Mouse (Mus musculus) B cell, adult 2 months (primary cell): ENCODE data around the gene Tgfbr1.
"Not testable (repeated sequence)": the region's sequence is repeated elsewhere in the genome, so short reads cannot be mapped to it uniquely, and the experiment has no call there.

Source experiments
- DNase-seq, 2 experiments: peaks; one replicate each; pipeline ENCODE4 v3.0.0; 2022

Tgfbr1 gene

GRCm38 (mm10) chr4:47351386-47352049 is 1.5 kb upstream of the Tgfbr1 start:
- peak; percentile 63 to 71 for DNase-seq

- peak; percentile 42 to 45 for DNase-seq
Measured at GRCm38 (mm10) chr4:47352061-47352661, 861 bp upstream of the Tgfbr1 start.

- peak in 1 of 2 experiments; percentile 53 for DNase-seq
Measured at GRCm38 (mm10) chr4:47353416-47354111, 542 bp downstream of the Tgfbr1 start.

- no peak for DNase-seq
Measured at GRCm38 (mm10) chr4:47354304-47354703, 1.3 kb downstream of the Tgfbr1 start.

- DNase-seq, result no peak
Measured at GRCm38 (mm10) chr4:47362662-47363061, 9.6 kb downstream of the Tgfbr1 start.

GRCm38 (mm10) chr4:47363134-47363533 is 10.1 kb downstream of the Tgfbr1 start:
- DNase-seq, result no peak

- DNase-seq, result no peak
Measured at GRCm38 (mm10) chr4:47368717-47369116, 15.7 kb downstream of the Tgfbr1 start.

- no peak for DNase-seq
Measured at GRCm38 (mm10) chr4:47378716-47379115, 25.7 kb downstream of the Tgfbr1 start.

GRCm38 (mm10) chr4:47382426-47382825 is 29.4 kb downstream of the Tgfbr1 start:
- DNase-seq, result no peak

- DNase-seq, result not testable (repeated sequence)
Measured at GRCm38 (mm10) chr4:47391926-47392325, 38.9 kb downstream of the Tgfbr1 start.

GRCm38 (mm10) chr4:47396251-47396650 is 43.2 kb downstream of the Tgfbr1 start:
- no peak for DNase-seq

GRCm38 (mm10) chr4:47397951-47398687 is 45.1 kb downstream of the Tgfbr1 start:
- no peak for DNase-seq

GRCm38 (mm10) chr4:47399824-47400223 is 46.8 kb downstream of the Tgfbr1 start:
- DNase-seq, result peak; percentile 50 to 61

GRCm38 (mm10) chr4:47400314-47400713 is 47.3 kb downstream of the Tgfbr1 start:
- no peak for DNase-seq

GRCm38 (mm10) chr4:47402200-47402599 is 49.2 kb downstream of the Tgfbr1 start:
- DNase-seq, result no peak

GRCm38 (mm10) chr4:47404536-47404935 is 51.5 kb downstream of the Tgfbr1 start:
- no peak for DNase-seq

GRCm38 (mm10) chr4:47407161-47407560 is 54.1 kb downstream of the Tgfbr1 start:
- DNase-seq, result no peak

- DNase-seq, result no peak
Measured at GRCm38 (mm10) chr4:47417871-47418270, 64.8 kb downstream of the Tgfbr1 start.

- peak; percentile 23 to 24 for DNase-seq
Measured at GRCm38 (mm10) chr4:47419268-47419973, 66.4 kb downstream of the Tgfbr1 start.

- no peak for DNase-seq
Measured at GRCm38 (mm10) chr4:47420191-47420590, 67.2 kb downstream of the Tgfbr1 start.

- no peak for DNase-seq
Measured at GRCm38 (mm10) chr4:47422194-47422593, 69.2 kb downstream of the Tgfbr1 start.

- DNase-seq, result no peak
Measured at GRCm38 (mm10) chr4:47422946-47423345, 69.9 kb downstream of the Tgfbr1 start.

- no peak for DNase-seq
Measured at GRCm38 (mm10) chr4:47424376-47424775, 71.4 kb downstream of the Tgfbr1 start.
